Mouse (Mus musculus) E14TG2a.4 (cell line): ENCODE data around the gene Dcakd.

Source experiments
- H3K27me3 ChIP-seq: 2 replicates; pipeline ENCODE4 v1.6.1; 2014; ENCODE audit warnings: low read length, control low read depth; ENCODE audit not compliant: insufficient read depth
- H3K36me3 ChIP-seq: 2 replicates; pipeline ENCODE4 v1.6.1; 2014; ENCODE audit warnings: low read length, control low read depth; ENCODE audit not compliant: insufficient read depth
- H3K4me1 ChIP-seq: replicated peaks from 2 replicates; pipeline ENCODE4 v1.6.1; 2014; ENCODE audit warnings: low read depth, low read length, control low read depth
- H3K4me3 ChIP-seq: replicated peaks from 2 replicates; pipeline ENCODE4 v1.5.1; 2014; ENCODE audit warnings: mild to moderate bottlenecking, low read length
- H3K9me3 ChIP-seq: 2 replicates; pipeline ENCODE4 v1.6.1; 2014; ENCODE audit warnings: low read length, control low read depth
- CTCF ChIP-seq: conservative IDR thresholded peaks from 2 replicates; pipeline ENCODE4 v1.5.1; 2014; ENCODE audit warnings: low read length
- NANOG ChIP-seq: IDR thresholded peaks from 2 replicates; pipeline ENCODE4 v1.6.1; 2014; ENCODE audit warnings: borderline replicate concordance, low read length, mixed read lengths
- POU5F1 ChIP-seq: IDR thresholded peaks from 2 replicates; pipeline ENCODE4 v1.6.1; 2014; ENCODE audit warnings: low read length, borderline replicate concordance

Dcakd gene

DNA sequence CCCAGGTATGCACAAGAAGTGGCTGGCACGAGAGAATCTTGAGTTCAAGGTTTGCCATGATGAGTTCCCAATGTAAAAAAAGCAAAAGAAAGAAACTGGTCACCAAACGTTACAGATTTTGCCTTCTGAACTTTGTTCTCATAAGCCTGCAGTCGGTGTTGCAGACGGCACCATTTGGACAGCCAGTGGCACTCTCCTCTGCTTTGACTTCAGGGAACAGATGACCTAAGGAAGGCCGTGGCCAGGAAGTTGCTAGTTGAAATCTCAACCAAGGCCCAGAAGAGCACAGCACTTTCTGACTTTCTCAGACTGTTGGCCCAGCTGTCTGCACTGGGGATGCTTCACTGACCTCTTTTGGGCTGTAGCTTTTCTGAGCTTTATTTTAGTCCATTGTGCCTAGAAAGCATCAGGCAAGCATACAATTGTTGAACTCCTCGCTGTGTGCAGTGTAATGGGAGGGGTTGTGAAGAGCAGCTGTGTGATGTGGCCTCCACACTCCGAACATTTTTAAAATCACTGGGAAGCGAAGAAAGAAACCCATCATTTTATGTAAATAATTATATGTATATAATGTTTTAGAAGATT is 8.8 kb upstream of the Dcakd start:
- TF ChIP-seq CTCF (no peak), POU5F1 (no peak), NANOG (no peak)
- Histone ChIP-seq H3K9me3 (no peaks in the 10 kb centered on the region), H3K4me1 (peaks cover 86% of the 10 kb centered on the region), H3K27me3 (no peaks in the 10 kb centered on the region), H3K36me3 (peaks cover 67% of the 10 kb centered on the region), H3K4me3 (no peak overlapping the region)

DNA sequence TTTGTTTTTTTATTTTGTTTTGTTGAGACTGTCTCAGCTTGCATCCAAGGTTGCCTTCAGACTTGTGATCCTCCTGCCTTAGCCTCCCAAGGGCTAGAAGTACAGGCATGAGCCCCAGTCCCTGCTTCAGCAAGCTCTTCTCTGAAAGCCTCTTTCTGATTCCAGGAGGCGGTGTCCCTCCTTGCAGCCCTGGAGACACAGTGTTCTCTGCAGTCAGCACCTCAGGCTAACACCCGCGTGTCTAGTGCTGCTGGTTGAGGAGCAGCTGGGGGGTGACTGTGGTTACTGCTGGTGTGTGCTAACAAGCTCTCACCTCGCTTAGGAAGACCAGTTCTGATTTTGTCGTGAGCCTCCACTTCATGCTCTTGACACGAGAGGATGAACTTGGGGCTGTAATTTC is 6.9 kb upstream of the Dcakd start:
- Histone ChIP-seq H3K4me3 (no peak overlapping the region), H3K27me3 (no peaks in the 10 kb centered on the region), H3K9me3 (no peaks in the 10 kb centered on the region), H3K4me1 (peaks cover 88% of the 10 kb centered on the region), H3K36me3 (peaks cover 81% of the 10 kb centered on the region)
- TF ChIP-seq CTCF (no peak), POU5F1 (no peak), NANOG (no peak)

DNA sequence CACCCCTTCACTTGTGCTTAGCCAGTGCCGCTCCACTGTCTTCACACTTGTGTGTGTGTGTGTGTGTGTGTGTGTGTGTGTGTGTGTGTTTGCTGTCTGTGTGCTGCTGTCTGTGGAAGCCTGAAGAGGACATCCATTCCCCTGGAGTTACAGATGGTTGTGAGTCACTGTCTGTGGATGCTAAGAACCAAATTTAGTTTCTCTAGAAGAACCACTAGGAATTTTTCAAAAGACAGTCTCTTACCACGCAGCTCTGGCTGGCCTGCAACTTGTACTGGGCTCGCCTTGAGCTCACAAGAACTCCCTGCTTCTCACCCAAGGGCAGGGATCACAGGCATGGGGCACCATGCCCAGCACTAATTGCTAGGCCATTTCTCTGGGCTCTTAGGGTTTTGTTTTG is 4.9 kb upstream of the Dcakd start:
- no peaks in the 10 kb centered on the region for H3K9me3 ChIP-seq
- peaks cover 64% of the 10 kb centered on the region for H3K36me3 ChIP-seq
- no peaks in the 10 kb centered on the region for H3K27me3 ChIP-seq
- H3K4me1 ChIP-seq: peaks cover 81% of the 10 kb centered on the region
- no peak overlapping the region for H3K4me3 ChIP-seq
- TF ChIP-seq NANOG (no peak), CTCF (no peak), POU5F1 (no peak)

DNA sequence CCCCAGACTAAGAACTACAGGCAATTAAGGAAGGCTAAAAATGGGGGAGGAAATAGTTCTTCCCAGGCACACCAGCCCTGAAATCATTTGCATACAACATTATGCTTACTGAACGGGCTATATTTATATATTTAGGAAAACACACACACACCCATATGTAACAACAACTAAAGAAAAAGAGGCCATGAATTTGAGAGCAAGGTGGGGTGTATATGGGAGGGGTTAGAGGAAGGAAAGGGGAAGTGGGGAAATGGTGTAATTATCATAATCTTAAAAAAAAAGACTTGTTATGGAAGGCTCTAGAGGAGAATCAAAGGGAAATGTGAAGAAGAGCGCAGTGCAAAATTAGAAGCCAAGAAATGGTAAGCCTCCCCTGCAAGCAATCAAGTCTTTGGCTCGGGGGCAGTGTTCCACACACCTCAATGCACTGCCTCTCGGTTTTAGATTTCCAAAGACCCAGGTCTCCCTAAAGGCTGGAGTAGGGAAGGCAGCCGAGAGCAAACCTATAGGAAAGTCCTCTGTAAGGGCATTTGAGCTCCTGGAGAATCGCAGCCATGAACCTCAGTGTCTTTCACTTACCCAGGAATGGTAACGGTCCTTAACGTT is 460 bp downstream of the Dcakd start:
- Histone ChIP-seq H3K9me3 (no peaks in the 10 kb centered on the region), H3K36me3 (peaks cover 53% of the 10 kb centered on the region), H3K27me3 (no peaks in the 10 kb centered on the region), H3K4me3 (peak overlapping the region; percentile 95), H3K4me1 (peaks cover 49% of the 10 kb centered on the region)
- TF ChIP-seq POU5F1 (no peak), NANOG (no peak), CTCF (no peak)

DNA sequence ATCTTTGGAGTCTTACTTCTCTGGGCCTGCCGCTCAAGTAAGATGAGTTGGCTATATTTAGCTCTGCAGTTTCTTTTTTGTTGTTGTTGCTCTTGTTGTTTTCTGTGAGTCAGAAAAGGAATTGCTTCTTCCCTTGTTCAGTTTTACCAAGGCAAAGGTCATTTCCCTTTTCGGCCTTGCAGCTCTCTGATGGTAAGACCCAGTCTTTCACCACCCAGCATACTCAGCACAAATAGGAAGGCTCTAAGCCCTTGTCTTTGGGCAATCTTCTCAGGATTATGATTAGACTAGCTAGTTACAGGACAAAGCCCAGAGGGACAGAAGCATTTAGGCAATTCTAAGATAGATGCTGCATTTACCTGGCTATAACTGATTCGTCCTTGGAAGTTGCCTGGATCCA is 1.2 kb downstream of the Dcakd start:
- no peaks in the 10 kb centered on the region for H3K27me3 ChIP-seq
- peak overlapping the region; percentile 95; the same call in 1 of the 2 replicates for H3K4me3 ChIP-seq
- peaks cover 41% of the 10 kb centered on the region for H3K4me1 ChIP-seq
- peaks cover 51% of the 10 kb centered on the region for H3K36me3 ChIP-seq
- TF ChIP-seq POU5F1: no peak
- TF ChIP-seq CTCF: no peak
- no peak for TF ChIP-seq NANOG
- H3K9me3 ChIP-seq: no peaks in the 10 kb centered on the region

DNA sequence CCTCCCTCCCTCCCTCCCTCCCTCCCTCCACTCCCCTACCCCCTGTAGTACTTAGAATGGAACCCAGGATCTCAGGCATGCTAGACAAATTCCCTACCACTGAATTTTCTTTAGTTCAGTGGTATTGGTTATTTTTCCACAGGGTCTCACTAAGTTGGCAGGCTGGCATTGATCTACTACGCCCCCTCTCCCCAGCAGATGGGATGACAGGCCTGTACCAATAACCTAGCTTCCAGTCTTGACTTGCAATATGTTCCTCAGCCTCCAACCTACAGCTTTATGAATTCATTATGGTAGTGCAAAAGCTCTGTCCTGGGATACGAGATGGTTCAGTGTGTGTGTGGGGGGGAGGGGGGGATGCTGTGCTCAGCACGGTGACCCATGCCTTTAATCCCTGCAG is 4.2 kb downstream of the Dcakd start:
- no peaks in the 10 kb centered on the region for H3K27me3 ChIP-seq
- TF ChIP-seq NANOG: no peak
- no peak for TF ChIP-seq POU5F1
- TF ChIP-seq CTCF: 0 out of 2 replicates have a peak, but pooled peaks have one; percentile 18
- H3K4me1 ChIP-seq: peaks cover 25% of the 10 kb centered on the region

DNA sequence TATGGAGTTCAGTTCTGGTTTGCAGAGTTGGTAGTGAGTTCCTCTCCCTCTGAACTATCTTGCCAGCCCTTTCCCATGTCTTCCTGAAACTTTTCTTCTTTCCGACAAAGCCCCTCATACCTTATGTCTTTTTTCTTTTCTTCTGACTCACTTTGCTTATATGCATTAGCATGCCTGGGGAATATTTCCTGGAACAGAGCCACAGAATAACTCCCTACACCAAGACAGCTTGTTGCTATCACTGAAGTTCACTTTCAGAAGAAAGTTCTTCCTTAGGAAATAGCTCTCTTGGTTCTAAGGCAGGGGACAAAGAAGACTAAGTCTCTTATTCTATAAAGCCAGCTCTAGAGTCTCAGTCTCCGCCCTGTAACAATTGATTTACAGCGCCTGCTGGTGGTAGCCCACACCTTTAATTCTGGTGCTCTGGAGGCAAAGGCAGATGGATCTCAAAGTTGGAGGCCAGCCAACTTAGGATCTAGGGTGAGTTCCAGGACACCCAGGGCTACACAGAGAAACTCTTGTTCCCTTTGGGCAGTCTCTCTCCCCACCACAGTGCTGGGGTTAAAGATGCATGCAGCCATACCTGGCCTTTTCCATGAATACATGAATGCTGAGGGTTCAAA is 7.3 kb downstream of the Dcakd start:
- TF ChIP-seq CTCF (peak; percentile 25), NANOG (no peak)
- Histone ChIP-seq H3K4me1 (peaks cover 32% of the 10 kb centered on the region), H3K36me3 (peaks cover 23% of the 10 kb centered on the region), H3K4me3 (no peak overlapping the region), H3K9me3 (no peaks in the 10 kb centered on the region), H3K27me3 (no peaks in the 10 kb centered on the region)

More for the DNA sequence above, 4.2 kb downstream of the Dcakd start:
- Histone ChIP-seq H3K9me3 (no peaks in the 10 kb centered on the region), H3K36me3 (peaks cover 36% of the 10 kb centered on the region), H3K4me3 (no peak overlapping the region)

DNA sequence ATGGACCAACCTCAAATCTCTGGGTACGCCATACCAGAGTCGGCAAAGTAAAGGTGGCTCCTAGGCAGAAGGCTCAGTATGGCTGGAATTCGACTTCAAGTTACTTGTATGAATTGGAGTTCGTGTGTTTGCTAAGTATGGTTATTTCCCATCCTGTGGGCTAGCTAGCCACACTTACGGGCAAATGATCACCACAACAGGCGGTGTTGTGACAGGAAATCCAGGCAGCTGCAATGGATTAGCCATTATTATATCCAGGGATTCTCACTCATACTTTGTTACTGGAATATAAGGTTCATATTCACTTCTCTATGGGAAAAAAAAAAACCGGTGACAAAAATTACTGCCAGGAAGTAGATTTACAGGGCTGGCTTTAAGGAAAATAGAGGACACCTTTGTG is 8.8 kb downstream of the Dcakd start:
- peaks cover 42% of the 10 kb centered on the region for H3K4me1 ChIP-seq
- no peaks in the 10 kb centered on the region for H3K9me3 ChIP-seq

More for the DNA sequence above, 8.8 kb downstream of the Dcakd start:
- TF ChIP-seq CTCF: no peak
- TF ChIP-seq POU5F1: no peak
- TF ChIP-seq NANOG: no peak
- no peaks in the 10 kb centered on the region for H3K27me3 ChIP-seq
- peaks cover 14% of the 10 kb centered on the region for H3K36me3 ChIP-seq
- H3K4me3 ChIP-seq: no peak overlapping the region
